8 mouse cellular contexts compared by ENCODE assay signal in genomic region chr2:18586925-18587724, GRCm38 (mm10).
DNase-seq lines count a peak whose midpoint lies in the region; ATAC-seq and TF ChIP-seq lines count a peak whose summit lies in the region.

No protein-coding gene starts in this region.

- 1% methylated on average over 31 of the region's 31 CpGs for WGBS in embryonic facial prominence, embryonic 11.5 days
- WGBS in intestine, postnatal 0 days, result under 1% methylated on average over 31 of the region's 31 CpGs
- WGBS in midbrain, embryonic 10.5 days, result under 1% methylated on average over 31 of the region's 31 CpGs

- H3K27me3 ChIP-seq in embryonic facial prominence, embryonic 11.5 days (ENCODE audit: control insufficient read depth, insufficient read depth, low read length), result no peaks in the 10 kb centered on the region
- no peaks in the 10 kb centered on the region for H3K27me3 ChIP-seq in intestine, postnatal 0 days (replicated peaks; ENCODE audit: control insufficient read depth, insufficient read depth, low read length)
- peaks cover 13% of the 10 kb centered on the region for H3K27me3 ChIP-seq in midbrain, embryonic 10.5 days (ENCODE audit: low read depth, poor library complexity, severe bottlenecking)

- intact Hi-C loops in left cerebral cortex, postnatal 36 days (cut with DNase I), result loop anchor here (5.0 to 10.0 kb wide), 2 partner anchors 85 to 192 kb away; partner anchors contain the start of genes Commd3 and Dnajc1

- DNase-seq in 3134 (ENCODE audit: extremely low read depth, insufficient read length, low spot score), result peak; percentile 73
- DNase-seq in adrenal gland, postnatal 14 days, result peak; percentile 79
- DNase-seq in embryonic facial prominence, embryonic 11.5 days (ENCODE audit: low spot score), result peak; percentile 92
- peak; percentile 85 to 92 for DNase-seq in left cerebral cortex, postnatal 36 days (ENCODE audit: low spot score in 2 of 2)
- peak; percentile 86 for DNase-seq in midbrain, embryonic 10.5 days (ENCODE audit: low spot score)
- DNase-seq in skeletal muscle tissue, adult 2 months (ENCODE audit: low read depth, low spot score), result peak; percentile 86

- no peaks in the 10 kb centered on the region for H3K4me1 ChIP-seq in embryonic facial prominence, embryonic 11.5 days (ENCODE audit: control insufficient read depth, insufficient read depth, low read length)
- no peaks in the 10 kb centered on the region for H3K4me1 ChIP-seq in intestine, postnatal 0 days (replicated peaks; ENCODE audit: control insufficient read depth, insufficient read depth, low read length)
- peaks cover 4% of the 10 kb centered on the region; the same call in 1 of the 2 replicates for H3K4me1 ChIP-seq in midbrain, embryonic 10.5 days

- peak; percentile 65 for ATAC-seq in embryonic facial prominence, embryonic 11.5 days (replicated peaks; ENCODE audit: insufficient number of reproducible peaks, low FRiP score, low TSS enrichment, low read depth)
- peak; percentile 55 for ATAC-seq in granulocyte monocyte progenitor cell, adult 5-6 weeks (replicated peaks; ENCODE audit: poor library complexity, severe bottlenecking)
- peak; percentile 69 for ATAC-seq in intestine, postnatal 0 days

- H3K27ac ChIP-seq in embryonic facial prominence, embryonic 11.5 days (replicated peaks; ENCODE audit: low read depth, low read length), result no peak overlapping the region
- peak overlapping the region; percentile 60 for H3K27ac ChIP-seq in intestine, postnatal 0 days (ENCODE audit: low read depth, low read length)
- peak overlapping the region; percentile 70 for H3K27ac ChIP-seq in midbrain, embryonic 10.5 days (replicated peaks)

- peak overlapping the region; percentile 35 for H3K9ac ChIP-seq in embryonic facial prominence, embryonic 11.5 days (replicated peaks; ENCODE audit: low read length)
- H3K9ac ChIP-seq in intestine, postnatal 0 days (ENCODE audit: low read depth, low read length), result peak overlapping the region; percentile 62

- no peaks in the 10 kb centered on the region for H3K9me3 ChIP-seq in embryonic facial prominence, embryonic 11.5 days (replicated peaks; ENCODE audit: control insufficient read depth, low read length)
- no peaks in the 10 kb centered on the region for H3K9me3 ChIP-seq in intestine, postnatal 0 days (ENCODE audit: control insufficient read depth)
- no peaks in the 10 kb centered on the region for H3K9me3 ChIP-seq in midbrain, embryonic 10.5 days (replicated peaks)

- peak overlapping the region; percentile 46 for H3K4me3 ChIP-seq in embryonic facial prominence, embryonic 11.5 days (ENCODE audit: low read depth, low read length)
- H3K4me3 ChIP-seq in intestine, postnatal 0 days (ENCODE audit: low read depth, low read length), result peak overlapping the region; percentile 77
- H3K4me3 ChIP-seq in midbrain, embryonic 10.5 days, result peak overlapping the region; percentile 65

- TF ChIP-seq CTCF in intestine, postnatal 0 days (IDR thresholded peaks at IDR 0.05; ENCODE audit: low read depth), result no peak

- H3K36me3 ChIP-seq in embryonic facial prominence, embryonic 11.5 days (replicated peaks; ENCODE audit: control insufficient read depth, insufficient read depth, low read depth, low read length), result no peaks in the 10 kb centered on the region
- H3K36me3 ChIP-seq in intestine, postnatal 0 days (ENCODE audit: control insufficient read depth, insufficient read depth), result no peaks in the 10 kb centered on the region
- no peaks in the 10 kb centered on the region for H3K36me3 ChIP-seq in midbrain, embryonic 10.5 days

- peak overlapping the region; percentile 56 for H3K4me2 ChIP-seq in embryonic facial prominence, embryonic 11.5 days (ENCODE audit: low read depth, low read length)
- peak overlapping the region; percentile 71 for H3K4me2 ChIP-seq in intestine, postnatal 0 days (replicated peaks; ENCODE audit: low read depth)
